Mouse (Mus musculus) MEL (cell line): ENCODE data around the gene Unc79. TPM values are rescaled to one million over a fixed set of nuclear protein-coding genes. Genes with fewer than 3 reads are reported as not detected.

Experiments used
- DNase-seq: peaks from one replicate; pipeline ENCODE4 v3.0.0; 2011; ENCODE audit warnings: low read depth, low spot score
- H3K27ac ChIP-seq: 2 replicates; pipeline ENCODE4 v1.5.1; 2012; ENCODE audit warnings: low read depth, mild to moderate bottlenecking, control low read depth, low read length, moderate library complexity; ENCODE audit not compliant: control insufficient read depth
- H3K27me3 ChIP-seq, 2 experiments: fragments of 150-350 bp in 1 of 2; sonication (generic) in 1 of 2; 2 replicates each; pipeline ENCODE4 v1.6.1; 2012; ENCODE audit warnings: low read length in 2 of 2, mild to moderate bottlenecking in 2 of 2, improper control_type of control experiment in 1 of 2, moderate library complexity in 1 of 2; ENCODE audit not compliant: insufficient read depth in 2 of 2, control insufficient read depth in 1 of 2
- H3K36me3 ChIP-seq, 2 experiments: 2 replicates each; pipeline ENCODE4 v1.6.1; 2012 to 2014; ENCODE audit warnings: low read length in 2 of 2, improper control_type of control experiment in 1 of 2, inconsistent platforms in 1 of 2, mild to moderate bottlenecking in 1 of 2; ENCODE audit not compliant: insufficient read depth in 2 of 2, control insufficient read depth in 1 of 2
- H3K4me1 ChIP-seq, 2 experiments: fragments of 150-350 bp in 1 of 2; sonication (generic) in 1 of 2; 2 replicates each; pipeline ENCODE4 v1.6.1; 2012; ENCODE audit warnings: low read length in 2 of 2, improper control_type of control experiment in 1 of 2, mild to moderate bottlenecking in 1 of 2; ENCODE audit not compliant: insufficient read depth in 2 of 2, control insufficient read depth in 1 of 2
- H3K4me3 ChIP-seq, 2 experiments: fragments of 150-350 bp in 1 of 2; sonication (generic) in 1 of 2; 2 replicates each; pipeline ENCODE4 v1.5.1; 2012; ENCODE audit warnings: low read depth in 2 of 2, low read length in 2 of 2, mild to moderate bottlenecking in 2 of 2, moderate library complexity in 2 of 2, control low read depth in 1 of 2, improper control_type of control experiment in 1 of 2; ENCODE audit not compliant: control insufficient read depth in 1 of 2, insufficient read depth in 1 of 2
- H3K79me2 ChIP-seq: 2 replicates; pipeline ENCODE4 v1.6.1; 2012; ENCODE audit warnings: mild to moderate bottlenecking, low read length, moderate library complexity; ENCODE audit not compliant: control insufficient read depth, poor library complexity, insufficient read depth
- H3K9ac ChIP-seq: 2 replicates; pipeline ENCODE4 v1.6.1; 2012; ENCODE audit warnings: low read depth, mild to moderate bottlenecking, control low read depth, low read length, moderate library complexity; ENCODE audit not compliant: control insufficient read depth, poor library complexity, severe bottlenecking
- H3K9me3 ChIP-seq: fragments of 150-350 bp; sonication (generic); replicated peaks from 2 replicates; pipeline ENCODE4 v1.6.1; 2012; ENCODE audit warnings: mild to moderate bottlenecking, low read length, improper control_type of control experiment, moderate library complexity; ENCODE audit not compliant: insufficient read depth
- BHLHE40 ChIP-seq: IDR thresholded peaks from 2 replicates; pipeline ENCODE4 v1.6.1; 2012; ENCODE audit warnings: low read depth, mild to moderate bottlenecking, inconsistent platforms, low read length, improper control_type of control experiment, borderline replicate concordance
- MYB ChIP-seq: IDR thresholded peaks from 2 replicates; pipeline ENCODE4 v1.6.1; 2011; ENCODE audit warnings: mild to moderate bottlenecking, low read depth, low read length, improper control_type of control experiment
- NRF1 ChIP-seq: IDR thresholded peaks from 2 replicates; pipeline ENCODE4 v1.6.1; 2014; ENCODE audit warnings: low read depth, mild to moderate bottlenecking, inconsistent platforms, low read length, improper control_type of control experiment, moderate library complexity; ENCODE audit not compliant: poor library complexity, insufficient read depth, severe bottlenecking
- ZKSCAN1 ChIP-seq: IDR thresholded peaks from 2 replicates; pipeline ENCODE4 v1.6.1; 2012; ENCODE audit warnings: low read depth, mild to moderate bottlenecking, inconsistent platforms, low read length, improper control_type of control experiment, moderate library complexity
- polyA plus RNA-seq, 2 experiments: library from polyadenylated mRNA; stranded (reverse) in 1 of 2; unstranded in 1 of 2; fragments of >175 nt in 1 of 2; fragments of >200 nt in 1 of 2; gene quantifications; 2 replicates each; pipeline versions ENCODE4 v1.2.1 to v1.2.4; 2012; ENCODE audit warnings: low replicate concordance in 2 of 2, low read depth in 1 of 2; ENCODE audit not compliant: insufficient read length in 2 of 2, insufficient read depth in 1 of 2, missing spikeins in 1 of 2
- total RNA-seq: library from RNA; depleted of rRNA; stranded (reverse); fragments of 300-350 nt; gene quantifications from 2 replicates; pipeline ENCODE4 v1.2.3, GENCODE M21; 2012; rRNA removed

The Unc79 gene
- total and polyA plus RNA-seq, 3 experiments, result 0.01 TPM; not detected in 2

DNA sequence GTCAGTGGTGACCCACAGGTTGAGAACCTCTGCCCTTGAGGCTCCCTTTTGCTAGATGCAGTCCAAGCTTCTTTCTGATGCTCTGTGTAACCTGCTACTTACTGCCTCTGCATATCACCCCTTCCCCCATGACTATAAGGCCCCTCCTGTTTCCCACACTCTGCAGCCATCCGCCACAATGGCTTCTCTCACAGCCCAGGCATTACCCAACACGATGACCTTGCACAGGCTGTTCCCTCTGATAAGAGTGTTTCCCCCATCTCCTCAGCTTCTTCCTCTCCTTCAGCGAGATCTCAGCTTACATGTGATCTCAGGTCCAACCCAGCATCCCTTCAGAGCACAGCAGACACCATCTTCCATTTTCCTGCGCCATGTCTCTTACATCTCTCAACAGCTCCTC, 280.4 kb downstream of the Unc79 start:
- no peaks in the 10 kb centered on the region for H3K4me1 ChIP-seq
- H3K9me3 ChIP-seq, result no peaks in the 10 kb centered on the region
- H3K4me3 ChIP-seq, result no peak overlapping the region

More for the DNA sequence above, 280.4 kb downstream of the Unc79 start:
- Histone ChIP-seq H3K27ac (no peak overlapping the region), H3K36me3 (no peaks in the 10 kb centered on the region), H3K79me2 (no peaks in the 10 kb centered on the region), H3K27me3 (no peaks in the 10 kb centered on the region), H3K9ac (no peak overlapping the region)
- no peak for DNase-seq
- TF ChIP-seq MYB (no peak), ZKSCAN1 (no peak), BHLHE40 (no peak), NRF1 (no peak)
- TF ChIP-seq, all 39 proteins: peak for 0

Other genes with a start within 250 kb of the Unc79 start
- gene Itpk1, start 243.9 kb upstream of the Unc79 start, total RNA-seq, result 10.5 and 12.0 TPM in 2 replicates
- 10 to 100 TPM in 1 of 2 experiments, not detected in 1; 25.7 TPM for gene Itpk1, start 243.9 kb upstream of the Unc79 start, polyA plus RNA-seq
- 8.4 and 9.4 TPM in 2 replicates for gene Moap1, start 205.2 kb upstream of the Unc79 start, total RNA-seq
- gene Moap1, start 205.2 kb upstream of the Unc79 start, polyA plus RNA-seq, result 1 to 10 TPM in 1 of 2 experiments, not detected in 1; 8.2 TPM
- gene Tmem251, start 205.1 kb upstream of the Unc79 start, total RNA-seq, result 9.0 and 9.3 TPM in 2 replicates
- gene Tmem251, start 205.1 kb upstream of the Unc79 start, polyA plus RNA-seq, result 10 to 100 TPM; 11.4 to 57.5 TPM
- gene Gm28051, start 191.1 kb upstream of the Unc79 start, total RNA-seq, result not detected in 2 replicates
- not detected for gene Gm28051, start 191.1 kb upstream of the Unc79 start, polyA plus RNA-seq
- gene Gon7, start 191.1 kb upstream of the Unc79 start, total RNA-seq, result 33.0 and 33.7 TPM in 2 replicates
- gene Gon7, start 191.1 kb upstream of the Unc79 start, polyA plus RNA-seq, result 100 to 1,000 TPM in 1 of 2 experiments, 10 to 100 TPM in 1; 31.3 to 129 TPM
- 58.5 and 68.1 TPM in 2 replicates for gene Ubr7, start 190.9 kb upstream of the Unc79 start, total RNA-seq
- 10 to 100 TPM in 1 of 2 experiments, not detected in 1; 62.3 TPM for gene Ubr7, start 190.9 kb upstream of the Unc79 start, polyA plus RNA-seq
- 6.9 and 8.8 TPM in 2 replicates for gene Gm20604, start 190.2 kb upstream of the Unc79 start, total RNA-seq
- gene Gm20604, start 190.2 kb upstream of the Unc79 start, polyA plus RNA-seq, result 1 to 10 TPM in 1 of 2 experiments, not detected in 1; 7.9 TPM
- gene Btbd7, start 70.4 kb upstream of the Unc79 start, total RNA-seq, result 8.4 and 8.5 TPM in 2 replicates
- gene Btbd7, start 70.4 kb upstream of the Unc79 start, polyA plus RNA-seq, result 10 to 100 TPM in 1 of 2 experiments, not detected in 1; 14.3 TPM
- not detected in 2 replicates for gene Cox8c, start 49.5 kb upstream of the Unc79 start, total RNA-seq
- not detected for gene Cox8c, start 49.5 kb upstream of the Unc79 start, polyA plus RNA-seq